Mouse (Mus musculus) stomach, embryonic 15.5 days (tissue): Measurements from ENCODE around the gene Fam222b. TPM values are rescaled to one million over a fixed set of nuclear protein-coding genes. Genes with fewer than 3 reads are reported as not detected.

Experiments used
- ATAC-seq: fragments of 200-750 bp; cut with Nextera tagmentation; 2 replicates; pipeline ENCODE4 v1.8.0; 2017; ENCODE audit warnings: low read depth, moderate number of reproducible peaks, moderate TSS enrichment; ENCODE audit not compliant: insufficient read depth, low FRiP score
- H3K27ac ChIP-seq: fragments of 300-500 bp; sonication (generic); 2 replicates; pipeline ENCODE4 v1.5.1; 2015; ENCODE audit warnings: mild to moderate bottlenecking, inconsistent platforms
- H3K27me3 ChIP-seq: fragments of 300-500 bp; sonication (generic); replicated peaks from 2 replicates; pipeline ENCODE4 v1.6.1; 2015; ENCODE audit warnings: inconsistent platforms
- H3K36me3 ChIP-seq: fragments of 300-500 bp; sonication (generic); 2 replicates; pipeline ENCODE4 v1.6.1; 2015; ENCODE audit warnings: inconsistent platforms
- H3K4me1 ChIP-seq: fragments of 300-500 bp; sonication (generic); 2 replicates; pipeline ENCODE4 v1.6.1; 2015; ENCODE audit warnings: inconsistent platforms
- H3K4me2 ChIP-seq: fragments of 300-500 bp; sonication (generic); 2 replicates; pipeline ENCODE4 v1.6.1; 2015; ENCODE audit warnings: mild to moderate bottlenecking, inconsistent platforms
- H3K4me3 ChIP-seq: fragments of 300-500 bp; sonication (generic); replicated peaks from 2 replicates; pipeline ENCODE4 v1.5.1; 2015; ENCODE audit warnings: inconsistent platforms
- H3K9ac ChIP-seq: fragments of 300-500 bp; sonication (generic); 2 replicates; pipeline ENCODE4 v1.6.1; 2015; ENCODE audit warnings: inconsistent platforms
- H3K9me3 ChIP-seq: fragments of 300-500 bp; sonication (generic); 2 replicates; pipeline ENCODE4 v1.6.1; 2016; ENCODE audit warnings: inconsistent platforms
- WGBS: fragments of 180-500 bp; shearing (Covaris S2); methylation state at CpG from one replicate; pipeline ENCODE4 v1.1.7; 2015; 5-methylcytosine and 5-hydroxymethylcytosine counted together
- polyA plus RNA-seq: library from polyadenylated mRNA; unstranded; fragments of >200 nt; fragmentation: Nextera tagmentation; extraction: Ambion mirVana; gene quantifications from 2 replicates; pipeline ENCODE4 v1.2.1, GENCODE M21; 2015

The Fam222b gene
- polyA plus RNA-seq, 1 experiment from 2014 or later = 10.6 TPM

DNA sequence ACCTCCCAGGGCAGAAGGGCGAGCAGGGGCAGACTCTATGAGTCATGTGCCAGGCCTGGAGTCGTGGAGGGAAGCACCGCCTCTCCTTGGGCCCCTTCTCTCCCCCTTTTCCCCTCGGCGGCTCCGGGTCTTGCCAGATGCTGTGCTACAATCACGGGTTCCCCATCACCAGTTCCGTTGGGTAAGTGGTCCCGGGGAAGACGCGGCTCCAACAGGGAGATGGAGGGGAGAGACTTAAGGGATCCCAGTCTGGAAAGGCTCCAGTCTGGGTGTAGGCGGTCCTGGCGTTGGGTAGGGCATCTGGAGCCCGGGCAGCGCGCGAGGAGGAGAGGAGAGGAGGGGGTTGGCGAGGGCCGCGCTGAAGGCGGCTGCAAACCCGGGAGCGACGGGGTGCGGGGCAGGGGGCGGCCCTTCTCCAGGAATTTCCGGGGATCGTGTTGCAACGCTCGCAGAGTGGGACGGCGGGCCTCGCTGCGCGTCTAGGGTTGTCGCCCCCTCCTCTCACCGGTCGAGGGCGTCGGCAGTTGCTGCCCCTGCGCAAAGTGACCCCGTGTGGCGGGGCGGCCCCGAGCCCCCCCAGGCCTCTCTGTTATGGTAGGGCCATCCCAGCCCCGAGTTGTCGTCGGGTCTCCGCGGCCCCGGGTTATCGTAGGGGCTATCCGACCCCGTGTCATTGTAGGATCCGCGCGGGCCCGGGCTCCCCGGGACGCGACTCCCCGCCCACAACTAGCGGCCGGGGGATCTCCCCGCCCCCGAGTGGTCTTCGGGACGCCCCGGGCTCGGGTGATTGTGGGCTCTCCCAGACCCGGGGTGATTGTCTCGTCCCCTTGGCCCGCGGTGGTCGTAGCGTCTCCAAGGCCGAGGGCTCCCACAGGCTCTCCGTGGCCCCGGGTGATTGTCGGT is 94.1 kb downstream of the Fam222b start, which contains the start of gene Rab34:
Gene Rab34, plus strand, starts transcription at position 100 of the 903 bp plus-strand sequence.
- WGBS = under 1% methylated on average over 78 of the region's 80 CpGs
- peak within 1 kb of the TSS; percentile 63 for H3K9ac ChIP-seq
- H3K4me3 ChIP-seq = peak within 1 kb of the TSS; percentile 75
- ATAC-seq = peak; percentile 79
- peaks cover 12% of the 10 kb centered on the region for H3K4me1 ChIP-seq
- no peaks in the 10 kb centered on the region for H3K9me3 ChIP-seq
- peak within 1 kb of the TSS; percentile 75 for H3K4me2 ChIP-seq
- H3K27ac ChIP-seq = peak within 1 kb of the TSS; percentile 98
- no peaks in the 10 kb centered on the region for H3K27me3 ChIP-seq
- peaks cover 18% of the 10 kb centered on the region; the same call in 1 of the 2 replicates for H3K36me3 ChIP-seq

DNA sequence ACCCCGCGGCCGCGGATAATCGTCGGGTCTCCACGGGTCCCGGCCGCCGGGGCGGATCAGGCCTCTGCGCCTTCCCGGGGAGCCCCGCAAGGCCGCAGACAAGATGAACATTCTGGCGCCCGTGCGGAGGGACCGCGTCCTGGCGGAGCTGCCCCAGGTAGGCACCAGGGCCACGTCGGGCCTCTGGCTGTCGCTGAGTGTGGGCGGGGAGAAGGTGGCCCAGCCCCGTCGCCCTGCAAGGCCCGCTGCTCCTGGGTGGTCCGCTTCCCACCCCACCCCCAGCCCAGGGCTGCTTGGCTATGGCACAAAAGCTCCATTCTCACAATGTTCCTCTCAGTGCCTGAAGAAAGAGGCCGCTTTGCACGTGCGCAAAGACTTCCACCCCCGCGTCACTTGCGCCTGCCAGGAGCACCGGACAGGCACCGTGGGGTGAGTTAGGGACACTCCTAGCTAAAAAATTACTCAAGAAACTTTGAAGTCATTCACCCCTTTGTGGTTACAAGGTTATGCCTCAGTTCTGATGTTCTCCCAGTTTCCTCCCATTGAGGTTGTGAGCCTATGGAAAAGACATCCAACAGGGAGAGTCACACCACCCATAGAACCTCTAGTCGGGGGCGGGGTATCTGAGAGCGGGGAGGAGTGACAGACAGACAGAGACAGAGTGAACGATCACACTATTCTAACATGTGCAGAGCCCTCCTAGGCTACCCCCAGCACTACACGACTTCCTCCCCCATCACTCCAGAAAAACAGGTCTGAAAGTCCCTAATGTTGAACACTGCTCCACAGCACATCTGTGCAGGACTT is 95.0 kb downstream of the Fam222b start:
- Histone ChIP-seq H3K27ac (peak overlapping the region; percentile 98), H3K36me3 (peaks cover 18% of the 10 kb centered on the region; the same call in 1 of the 2 replicates), H3K9me3 (no peaks in the 10 kb centered on the region), H3K27me3 (no peaks in the 10 kb centered on the region), H3K4me3 (peak overlapping the region; percentile 75), H3K9ac (peak overlapping the region; percentile 63), H3K4me2 (peak overlapping the region; percentile 75), H3K4me1 (peaks cover 17% of the 10 kb centered on the region)
- ATAC-seq = peak; percentile 84
- under 1% methylated on average over 42 of the region's 42 CpGs for WGBS

DNA sequence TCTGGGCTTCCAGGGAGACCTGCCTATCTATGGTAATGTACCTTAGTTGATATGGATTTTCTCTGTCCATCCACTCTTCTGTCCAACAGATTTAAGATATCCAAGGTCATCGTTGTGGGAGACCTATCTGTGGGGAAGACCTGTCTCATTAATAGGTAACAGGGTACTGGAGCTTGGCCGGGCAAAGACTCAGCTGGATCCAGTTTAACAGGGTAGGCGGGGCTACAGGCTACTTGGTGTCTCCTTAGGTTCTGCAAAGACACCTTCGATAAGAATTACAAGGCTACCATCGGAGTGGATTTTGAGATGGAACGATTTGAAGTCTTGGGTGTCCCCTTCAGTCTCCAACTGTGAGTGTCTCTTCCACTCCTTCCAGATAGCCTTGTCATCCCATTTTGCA is 95.6 kb downstream of the Fam222b start:
- H3K27me3 ChIP-seq = no peaks in the 10 kb centered on the region
- H3K4me2 ChIP-seq = peak overlapping the region; percentile 75
- no peak overlapping the region for H3K9ac ChIP-seq
- peaks cover 18% of the 10 kb centered on the region; the same call in 1 of the 2 replicates for H3K36me3 ChIP-seq
- WGBS = 53% methylated on average over 6 of the region's 6 CpGs
- H3K4me3 ChIP-seq = peak overlapping the region; percentile 75
- peaks cover 21% of the 10 kb centered on the region for H3K4me1 ChIP-seq
- peak overlapping the region; percentile 98 for H3K27ac ChIP-seq
- no peaks in the 10 kb centered on the region for H3K9me3 ChIP-seq
- ATAC-seq = no peak

DNA sequence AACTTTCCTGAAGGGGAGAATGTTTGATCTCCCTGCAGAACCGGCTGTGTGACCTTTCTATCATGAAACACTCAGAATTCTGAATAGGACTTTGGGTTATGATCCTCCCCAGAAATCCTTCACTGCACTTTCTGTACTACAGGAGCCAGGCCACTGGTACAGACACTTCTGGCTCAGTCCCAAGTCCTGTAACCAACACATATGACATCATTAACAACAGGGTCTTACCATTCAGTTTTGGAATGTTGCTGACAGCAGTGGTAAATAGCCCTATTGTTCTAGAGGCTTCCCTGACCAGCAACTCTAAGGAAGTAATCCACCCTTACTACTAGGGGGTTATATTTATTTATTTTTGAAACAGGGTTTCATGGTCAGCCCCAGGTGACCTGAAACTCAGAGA is 98.7 kb downstream of the Fam222b start, which contains the start of gene Proca1:
Gene Proca1, plus strand, starts transcription at position 280 of the 400 bp plus-strand sequence.
- Histone ChIP-seq H3K27ac (no peak within 1 kb of the TSS), H3K27me3 (no peaks in the 10 kb centered on the region), H3K4me3 (peak within 1 kb of the TSS; percentile 56), H3K4me1 (peaks cover 23% of the 10 kb centered on the region), H3K36me3 (peaks cover 18% of the 10 kb centered on the region; the same call in 1 of the 2 replicates), H3K9ac (no peak within 1 kb of the TSS), H3K4me2 (peak within 1 kb of the TSS; percentile 89), H3K9me3 (no peaks in the 10 kb centered on the region)
- no peak for ATAC-seq
- WGBS = 70% methylated on average over 1 of the region's 1 CpGs

DNA sequence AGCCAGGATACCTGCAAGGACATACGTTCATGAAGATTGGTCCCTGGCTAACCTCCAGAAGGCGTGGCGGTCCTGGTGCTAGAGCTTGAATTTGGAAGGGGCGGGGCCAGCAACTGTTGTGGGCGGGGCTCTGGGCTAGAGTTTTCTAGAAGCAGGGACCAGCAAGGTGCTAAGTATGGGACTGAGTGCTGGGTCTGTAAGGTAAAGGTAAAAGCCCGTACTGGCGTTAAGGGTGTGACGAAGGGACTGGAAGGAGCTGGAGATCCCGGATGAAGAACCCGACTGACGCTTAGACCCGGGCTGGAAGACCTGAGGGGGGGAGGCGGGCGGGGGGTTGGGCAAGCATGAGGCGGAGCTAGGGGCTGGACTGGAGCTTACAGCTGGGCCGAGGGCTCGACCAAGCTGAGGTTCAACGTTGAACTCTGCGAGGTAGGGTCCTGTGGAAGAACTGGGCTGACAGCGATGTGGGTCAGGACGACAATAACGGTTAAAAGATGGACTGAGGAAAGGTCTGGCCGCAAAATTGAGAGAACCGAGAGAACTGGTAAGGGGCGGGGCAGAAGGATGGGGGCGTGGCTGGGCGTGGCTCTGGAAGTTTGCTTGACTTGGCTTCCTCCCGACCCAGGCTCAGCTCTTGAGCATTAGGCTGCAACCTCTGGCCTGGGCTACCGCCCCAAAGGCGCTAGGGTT is 100.1 kb downstream of the Fam222b start:
- H3K9ac ChIP-seq = no peak overlapping the region

DNA sequence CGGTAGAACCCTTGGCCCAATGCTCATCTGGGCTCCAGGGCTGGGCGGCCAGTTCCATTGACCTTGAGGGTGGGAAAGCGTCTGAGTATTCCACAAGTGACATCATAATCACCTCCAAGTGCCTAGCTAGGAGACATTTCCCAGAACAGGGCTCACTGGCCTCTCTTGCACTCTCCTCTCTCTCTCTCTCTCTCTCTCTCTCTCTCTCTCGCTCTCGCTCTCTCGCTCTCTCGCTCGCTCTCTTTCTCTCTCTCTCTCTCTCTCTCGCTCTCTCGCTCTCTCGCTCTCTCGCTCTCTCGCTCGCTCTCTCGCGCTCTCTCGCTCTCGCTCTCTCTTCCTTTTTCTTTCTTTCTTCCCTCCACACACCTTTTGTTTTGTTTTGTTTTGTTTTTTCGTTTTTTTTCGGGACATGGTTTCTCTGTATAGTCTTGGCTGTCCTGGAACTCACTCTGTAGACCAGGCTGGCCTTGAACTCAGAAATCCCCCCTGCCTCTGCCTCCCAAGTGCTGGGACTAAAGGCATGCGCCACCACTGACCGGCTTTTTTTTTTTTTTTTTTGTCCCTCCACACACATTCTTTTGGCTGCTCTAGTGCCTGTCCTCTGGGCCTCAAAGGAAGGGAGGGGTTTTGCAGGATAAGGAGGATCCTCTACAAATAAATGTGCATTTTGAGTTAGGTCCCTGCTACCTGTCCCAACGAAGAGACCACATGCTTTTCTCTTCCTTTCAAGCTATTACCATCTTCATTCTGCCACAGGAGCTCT is 100.8 kb downstream of the Fam222b start:
- no peaks in the 10 kb centered on the region for H3K27me3 ChIP-seq
- H3K27ac ChIP-seq = no peak overlapping the region
- no peak for ATAC-seq
- peaks cover 18% of the 10 kb centered on the region; the same call in 1 of the 2 replicates for H3K36me3 ChIP-seq
- peak overlapping the region; percentile 89 for H3K4me2 ChIP-seq
- peak overlapping the region; percentile 56 for H3K4me3 ChIP-seq
- H3K9me3 ChIP-seq = no peaks in the 10 kb centered on the region
- 56% methylated on average over 23 of the region's 23 CpGs for WGBS
- H3K9ac ChIP-seq = no peak overlapping the region
- H3K4me1 ChIP-seq = peaks cover 14% of the 10 kb centered on the region

More for the DNA sequence above, 100.1 kb downstream of the Fam222b start:
- Histone ChIP-seq H3K27ac (peak overlapping the region; percentile 65; the same call in 1 of the 2 replicates), H3K4me2 (peak overlapping the region; percentile 89), H3K4me1 (peaks cover 21% of the 10 kb centered on the region), H3K27me3 (no peaks in the 10 kb centered on the region), H3K4me3 (peak overlapping the region; percentile 56), H3K36me3 (peaks cover 18% of the 10 kb centered on the region; the same call in 1 of the 2 replicates), H3K9me3 (no peaks in the 10 kb centered on the region)
- peak; percentile 72 for ATAC-seq
- 3% methylated on average over 30 of the region's 30 CpGs for WGBS

DNA sequence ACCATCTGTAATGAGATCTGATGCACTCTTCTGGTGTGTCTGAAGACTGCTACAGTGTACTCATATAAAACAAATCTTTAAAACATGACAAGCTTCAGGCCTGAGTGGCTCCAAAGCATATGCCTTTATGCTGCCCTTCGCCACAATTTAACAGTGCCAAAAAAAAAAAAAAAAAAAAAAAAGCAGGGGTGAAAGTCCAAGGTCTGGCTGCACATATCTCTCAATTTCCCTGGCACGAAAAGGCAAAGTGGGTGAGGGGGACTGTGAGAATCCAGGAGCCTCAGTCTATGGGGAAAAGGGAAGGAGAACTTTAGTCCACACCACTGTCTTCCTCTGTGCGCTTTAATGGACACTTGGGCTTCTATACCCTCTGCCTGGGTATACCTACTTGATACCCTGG is 107.9 kb downstream of the Fam222b start:
- WGBS = 71% methylated on average over 3 of the region's 3 CpGs
- Histone ChIP-seq H3K9ac (no peak overlapping the region), H3K9me3 (no peaks in the 10 kb centered on the region), H3K36me3 (peaks cover 16% of the 10 kb centered on the region), H3K4me2 (no peak overlapping the region), H3K27me3 (no peaks in the 10 kb centered on the region), H3K4me3 (no peak overlapping the region), H3K27ac (no peak overlapping the region), H3K4me1 (peaks cover 8% of the 10 kb centered on the region; the same call in 1 of the 2 replicates)
- ATAC-seq = no peak

DNA sequence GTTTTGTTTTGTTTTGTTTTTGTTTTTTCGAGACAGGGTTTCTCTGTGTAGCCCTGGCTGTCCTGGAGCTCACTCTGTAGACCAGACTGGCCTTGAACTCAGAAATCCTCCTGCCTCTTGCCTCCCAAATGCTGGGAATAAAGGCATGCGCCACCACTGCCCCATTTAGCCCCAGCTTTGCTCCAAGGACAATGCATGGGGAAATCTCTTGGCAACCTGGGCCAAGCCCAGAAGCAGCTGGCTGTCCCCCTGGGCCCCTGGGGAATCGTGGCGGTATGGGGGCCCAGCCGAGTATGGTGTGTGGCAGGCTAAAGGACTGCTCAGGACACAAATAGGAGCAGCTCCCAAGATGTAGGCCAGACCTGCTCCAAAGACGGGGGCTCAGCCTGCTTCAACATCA is 109.8 kb downstream of the Fam222b start:
- no peak overlapping the region for H3K27ac ChIP-seq
- 76% methylated on average over 6 of the region's 6 CpGs for WGBS
- H3K4me1 ChIP-seq = peaks cover 8% of the 10 kb centered on the region; the same call in 1 of the 2 replicates
- no peak for ATAC-seq
- H3K9ac ChIP-seq = no peak overlapping the region
- peaks cover 30% of the 10 kb centered on the region for H3K36me3 ChIP-seq
- H3K4me2 ChIP-seq = no peak overlapping the region
- H3K9me3 ChIP-seq = no peaks in the 10 kb centered on the region
- no peak overlapping the region for H3K4me3 ChIP-seq
- H3K27me3 ChIP-seq = no peaks in the 10 kb centered on the region

DNA sequence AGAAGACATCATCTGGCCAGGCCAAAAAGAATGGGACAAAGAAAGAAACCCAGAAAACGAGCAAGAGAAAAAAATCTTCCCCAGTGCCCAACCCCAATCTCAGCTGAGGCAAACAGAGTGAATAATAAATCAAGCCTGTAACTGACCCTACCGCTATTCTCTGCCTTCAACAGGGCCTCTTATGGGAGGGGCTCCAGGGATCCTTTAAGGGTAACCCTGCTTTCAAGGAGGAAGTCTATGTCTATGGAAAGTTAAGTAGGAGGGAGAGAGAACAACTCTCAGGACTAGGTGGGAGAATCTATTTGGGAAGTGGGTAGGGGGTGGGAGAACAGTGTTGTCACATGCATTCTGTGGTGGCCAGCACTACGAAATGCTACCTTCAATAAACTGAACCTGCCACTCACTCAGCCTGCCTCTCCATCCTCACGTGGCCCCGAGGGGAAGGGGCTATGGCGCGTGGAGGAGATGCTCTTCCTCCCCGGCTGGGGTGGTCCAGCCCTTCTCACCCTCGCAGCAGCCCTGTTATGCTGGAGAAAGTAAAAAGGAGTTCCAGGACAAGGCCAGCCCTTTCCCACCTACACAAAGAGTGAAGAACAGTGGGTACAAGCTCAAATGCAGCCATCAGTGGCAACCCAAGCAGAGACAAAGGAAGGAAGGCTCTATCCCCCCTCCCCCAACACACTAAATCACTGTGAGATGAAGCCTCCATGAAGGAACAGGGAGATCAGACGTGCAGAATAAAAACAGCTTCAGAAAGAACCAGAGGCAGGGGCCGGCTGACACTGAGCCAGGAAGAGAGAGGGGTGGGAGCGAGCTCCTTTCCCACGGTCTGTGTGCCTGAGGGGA is 111.1 kb downstream of the Fam222b start:
- Histone ChIP-seq H3K4me1 (peaks cover 8% of the 10 kb centered on the region; the same call in 1 of the 2 replicates), H3K4me3 (no peak overlapping the region), H3K27ac (peak overlapping the region; percentile 26; the same call in 1 of the 2 replicates), H3K9me3 (no peaks in the 10 kb centered on the region), H3K27me3 (no peaks in the 10 kb centered on the region), H3K9ac (no peak overlapping the region), H3K36me3 (peaks cover 42% of the 10 kb centered on the region), H3K4me2 (no peak overlapping the region)
- 48% methylated on average over 13 of the region's 13 CpGs for WGBS
- no peak for ATAC-seq
